Mouse (Mus musculus) liver, embryonic 15.5 days (tissue): ENCODE results near the gene Rnasek. TPM values are rescaled to one million over a fixed set of nuclear protein-coding genes. Genes with fewer than 3 reads are reported as not detected.

Source experiments
- ATAC-seq: fragments of 200-750 bp; cut with Nextera tagmentation; 2 replicates; pipeline ENCODE4 v1.8.0; 2017; ENCODE audit warnings: moderate number of reproducible peaks, mild to moderate bottlenecking, moderate library complexity; ENCODE audit not compliant: insufficient read depth
- H3K27ac ChIP-seq: fragments of 300-500 bp; sonication (generic); replicated peaks from 2 replicates; pipeline ENCODE4 v1.5.1; 2015; ENCODE audit warnings: mild to moderate bottlenecking, inconsistent platforms
- H3K27me3 ChIP-seq: fragments of 300-500 bp; sonication (generic); 2 replicates; pipeline ENCODE4 v1.6.1; 2015; ENCODE audit warnings: mild to moderate bottlenecking, inconsistent platforms
- H3K36me3 ChIP-seq: fragments of 300-500 bp; sonication (generic); replicated peaks from 2 replicates; pipeline ENCODE4 v1.6.1; 2015; ENCODE audit warnings: moderate library complexity, mild to moderate bottlenecking, inconsistent platforms
- H3K4me1 ChIP-seq: fragments of 300-500 bp; sonication (generic); replicated peaks from 2 replicates; pipeline ENCODE4 v1.6.1; 2015; ENCODE audit warnings: inconsistent platforms
- H3K4me2 ChIP-seq: fragments of 300-500 bp; sonication (generic); 2 replicates; pipeline ENCODE4 v1.6.1; 2015; ENCODE audit warnings: moderate library complexity, mild to moderate bottlenecking, inconsistent platforms
- H3K4me3 ChIP-seq: fragments of 300-500 bp; sonication (generic); replicated peaks from 2 replicates; pipeline ENCODE4 v1.5.1; 2015; ENCODE audit warnings: mild to moderate bottlenecking, inconsistent platforms
- H3K9ac ChIP-seq: fragments of 300-500 bp; sonication (generic); 2 replicates; pipeline ENCODE4 v1.6.1; 2015; ENCODE audit warnings: moderate library complexity, mild to moderate bottlenecking, inconsistent platforms
- H3K9me3 ChIP-seq: fragments of 300-500 bp; sonication (generic); replicated peaks from 2 replicates; pipeline ENCODE4 v1.6.1; 2016; ENCODE audit warnings: inconsistent platforms
- WGBS: fragments of 180-500 bp; shearing (Covaris S2); methylation state at CpG from one replicate; pipeline ENCODE4 v1.1.7; 2015; ENCODE audit warnings: mixed read lengths; ENCODE audit not compliant: insufficient replicate concordance; 5-methylcytosine and 5-hydroxymethylcytosine counted together
- polyA plus RNA-seq: library from polyadenylated mRNA; unstranded; fragments of >200 nt; fragmentation: Nextera tagmentation; extraction: Ambion mirVana; gene quantifications from 2 replicates; pipeline ENCODE4 v1.2.1, GENCODE M21; 2015

Gene Rnasek
- polyA plus RNA-seq, 1 experiment from 2014 or later, result 146 TPM

GRCm38 (mm10) chr11:70235254-70235900 is 4.3 kb downstream of the Rnasek start:
- WGBS, result 88% methylated on average over 12 of the region's 12 CpGs
- Histone ChIP-seq H3K9me3 (no peaks in the 10 kb centered on the region), H3K4me1 (peaks cover 61% of the 10 kb centered on the region), H3K36me3 (peaks cover 18% of the 10 kb centered on the region), H3K27ac (peak overlapping the region; percentile 52; the same call in 1 of the 2 replicates), H3K9ac (no peak overlapping the region), H3K4me3 (no peak overlapping the region), H3K27me3 (peaks cover 14% of the 10 kb centered on the region), H3K4me2 (0 out of 2 replicates have a peak overlapping the region, but pooled peaks have one; percentile 92)
- no peak for ATAC-seq

- Histone ChIP-seq H3K4me1 (peaks cover 66% of the 10 kb centered on the region), H3K27me3 (peaks cover 23% of the 10 kb centered on the region), H3K4me3 (no peak overlapping the region), H3K27ac (peak overlapping the region; percentile 52; the same call in 1 of the 2 replicates), H3K9ac (no peak overlapping the region), H3K9me3 (no peaks in the 10 kb centered on the region), H3K4me2 (no peak overlapping the region), H3K36me3 (peaks cover 18% of the 10 kb centered on the region)
- ATAC-seq, result no peak
- WGBS, result 25% methylated on average over 8 of the region's 8 CpGs
Observed at GRCm38 (mm10) chr11:70234497-70234896, 5.1 kb downstream of the Rnasek start.

DNA sequence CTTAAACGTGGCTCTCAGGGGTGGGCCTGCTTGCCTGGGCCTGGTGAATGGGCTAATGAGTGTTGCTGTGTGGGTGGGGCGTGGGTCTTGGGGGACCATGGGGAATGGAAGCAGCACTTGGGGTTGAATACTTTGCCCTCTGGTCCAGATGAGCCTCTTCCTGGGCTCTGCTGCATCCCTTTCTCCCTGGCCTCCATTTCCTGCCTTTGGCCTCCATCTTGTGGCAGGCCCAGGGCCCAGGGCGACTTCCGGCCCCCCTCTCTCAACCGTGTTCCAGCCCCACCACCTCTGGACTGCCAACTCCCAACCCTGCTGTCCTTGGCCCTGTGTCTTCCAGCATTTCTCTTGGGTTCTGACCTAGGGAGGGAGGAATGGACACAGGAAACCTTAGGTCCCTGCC is 5.6 kb downstream of the Rnasek start:
- Histone ChIP-seq H3K27ac (no peak overlapping the region), H3K4me3 (no peak overlapping the region), H3K9ac (no peak overlapping the region), H3K4me2 (no peak overlapping the region), H3K36me3 (peaks cover 18% of the 10 kb centered on the region), H3K4me1 (peaks cover 70% of the 10 kb centered on the region), H3K9me3 (no peaks in the 10 kb centered on the region), H3K27me3 (peaks cover 27% of the 10 kb centered on the region)
- no peak for ATAC-seq
- 56% methylated on average over 5 of the region's 5 CpGs for WGBS

GRCm38 (mm10) chr11:70233016-70233415 is 6.6 kb downstream of the Rnasek start:
- Histone ChIP-seq H3K36me3 (peaks cover 18% of the 10 kb centered on the region), H3K4me3 (no peak overlapping the region), H3K9me3 (no peaks in the 10 kb centered on the region), H3K27me3 (peaks cover 37% of the 10 kb centered on the region), H3K27ac (no peak overlapping the region), H3K4me1 (peaks cover 73% of the 10 kb centered on the region), H3K4me2 (no peak overlapping the region), H3K9ac (no peak overlapping the region)
- no peak for ATAC-seq
- 54% methylated on average over 8 of the region's 8 CpGs for WGBS

DNA sequence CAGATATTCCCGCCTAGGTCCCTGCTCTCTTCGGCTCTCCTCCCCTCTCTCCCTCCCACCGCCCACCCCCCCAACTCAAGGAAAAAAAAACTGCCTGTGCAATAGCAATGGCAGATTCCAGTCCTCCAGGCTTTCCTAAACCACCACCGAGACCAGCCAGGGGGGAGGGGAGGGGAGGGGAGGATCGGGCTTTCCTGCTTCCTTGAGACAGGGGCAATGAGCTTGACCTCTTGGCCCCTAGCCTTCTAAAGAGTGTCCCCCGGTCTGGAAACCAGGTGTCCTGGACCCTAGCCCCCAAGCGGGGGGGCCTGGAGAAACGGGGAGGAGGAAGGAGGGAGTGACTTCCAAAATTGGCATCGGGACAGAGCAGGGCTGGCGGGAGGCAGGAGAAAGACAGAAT is 7.1 kb downstream of the Rnasek start:
- H3K9me3 ChIP-seq, result no peaks in the 10 kb centered on the region
- H3K27ac ChIP-seq, result no peak overlapping the region
- peaks cover 77% of the 10 kb centered on the region for H3K4me1 ChIP-seq
- WGBS, result 17% methylated on average over 10 of the region's 10 CpGs
- peaks cover 42% of the 10 kb centered on the region for H3K27me3 ChIP-seq
- peaks cover 18% of the 10 kb centered on the region for H3K36me3 ChIP-seq
- peak overlapping the region; percentile 50 for H3K4me2 ChIP-seq
- no peak overlapping the region for H3K9ac ChIP-seq
- no peak for ATAC-seq
- H3K4me3 ChIP-seq, result peak overlapping the region; percentile 22; the same call in 1 of the 2 replicates

- Histone ChIP-seq H3K4me1 (peaks cover 78% of the 10 kb centered on the region), H3K4me3 (peak overlapping the region; percentile 55), H3K36me3 (peaks cover 9% of the 10 kb centered on the region), H3K4me2 (peak overlapping the region; percentile 89), H3K9me3 (no peaks in the 10 kb centered on the region), H3K9ac (0 out of 2 replicates have a peak overlapping the region, but pooled peaks have one; percentile 53), H3K27ac (no peak overlapping the region; the same call in 1 of the 2 replicates), H3K27me3 (peaks cover 62% of the 10 kb centered on the region)
- ATAC-seq, result peak; percentile 38
- 1% methylated on average over 32 of the region's 32 CpGs for WGBS
Observed at GRCm38 (mm10) chr11:70230239-70230727, 9.4 kb downstream of the Rnasek start.

- WGBS, result 2% methylated on average over 39 of the region's 39 CpGs
- Histone ChIP-seq H3K4me2 (peak within 1 kb of the TSS; percentile 89), H3K27me3 (peaks cover 67% of the 10 kb centered on the region), H3K36me3 (peaks cover under 1% of the 10 kb centered on the region; the same call in 1 of the 2 replicates), H3K27ac (peak within 1 kb of the TSS; percentile 68), H3K4me1 (peaks cover 78% of the 10 kb centered on the region), H3K9ac (peak within 1 kb of the TSS; percentile 53), H3K4me3 (peak within 1 kb of the TSS; percentile 55), H3K9me3 (no peaks in the 10 kb centered on the region)
- peak; percentile 8; the same call in 1 of the 2 replicates for ATAC-seq
Observed at GRCm38 (mm10) chr11:70229260-70230010, 10.2 kb downstream of the Rnasek start, which contains the start of gene Bcl6b. Gene Bcl6b (minus strand): TSS chr11:70229798.

DNA sequence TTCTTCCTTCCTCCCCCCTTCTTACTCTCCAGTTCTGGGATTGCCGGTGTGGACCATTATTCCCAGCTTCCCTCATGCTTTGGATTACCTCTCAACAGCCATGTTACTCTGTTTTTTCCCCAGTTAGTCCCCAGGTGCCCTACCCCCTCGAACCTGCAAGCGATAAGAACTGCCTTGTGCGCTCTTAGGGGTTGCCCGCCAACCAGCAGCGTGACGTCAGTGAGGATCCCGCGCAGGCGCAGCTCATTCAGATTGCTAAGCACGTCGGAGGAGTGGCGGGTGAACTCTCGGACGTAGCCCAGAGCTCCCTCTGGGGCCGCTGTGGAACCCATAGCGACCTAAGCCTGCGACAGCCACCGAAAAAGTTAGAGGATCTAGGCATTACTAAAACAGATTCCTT is 10.8 kb downstream of the Rnasek start:
- ATAC-seq, result peak; percentile 80
- peaks cover 78% of the 10 kb centered on the region for H3K4me1 ChIP-seq
- H3K27me3 ChIP-seq, result peaks cover 67% of the 10 kb centered on the region
- peak overlapping the region; percentile 55 for H3K4me3 ChIP-seq
- H3K9ac ChIP-seq, result peak overlapping the region; percentile 53
- H3K4me2 ChIP-seq, result peak overlapping the region; percentile 89
- H3K27ac ChIP-seq, result peak overlapping the region; percentile 68
- WGBS, result 1% methylated on average over 19 of the region's 19 CpGs
- H3K9me3 ChIP-seq, result no peaks in the 10 kb centered on the region
- no peaks in the 10 kb centered on the region for H3K36me3 ChIP-seq

DNA sequence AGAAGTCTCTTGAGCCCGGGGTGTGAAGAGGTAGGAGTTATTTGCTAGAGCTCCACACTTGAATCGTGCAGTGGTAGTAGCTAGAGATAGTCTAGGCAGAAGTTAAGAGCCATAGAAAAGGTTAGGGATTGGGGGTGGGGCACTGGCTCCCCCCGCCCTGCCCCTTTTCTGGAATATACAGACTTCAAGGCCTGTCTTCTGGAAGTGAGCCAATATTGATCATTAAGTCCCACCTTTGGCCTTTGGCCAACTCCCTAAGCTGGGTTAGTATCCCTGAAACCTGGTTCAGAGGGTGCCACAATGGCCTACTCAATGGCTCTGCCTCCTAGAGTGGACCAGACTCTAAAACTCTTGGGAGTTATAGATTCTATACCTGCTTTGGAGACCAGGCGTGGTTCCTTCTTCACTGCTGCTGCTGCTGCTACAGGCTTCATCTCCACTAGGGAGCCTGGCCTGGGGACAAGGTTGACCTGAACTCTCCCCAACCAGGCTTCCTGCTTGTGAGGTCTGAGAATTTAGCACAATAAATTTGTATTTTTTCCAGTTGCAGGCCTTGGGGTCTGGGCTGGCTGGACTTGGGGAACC is 11.9 kb downstream of the Rnasek start:
- no peaks in the 10 kb centered on the region for H3K9me3 ChIP-seq
- H3K9ac ChIP-seq, result 0 out of 2 replicates have a peak overlapping the region, but pooled peaks have one; percentile 53
- no peaks in the 10 kb centered on the region for H3K36me3 ChIP-seq
- no peak overlapping the region for H3K4me3 ChIP-seq
- peak overlapping the region; percentile 46; the same call in 1 of the 2 replicates for H3K27ac ChIP-seq
- ATAC-seq, result no peak
- H3K4me2 ChIP-seq, result peak overlapping the region; percentile 89
- peaks cover 67% of the 10 kb centered on the region for H3K27me3 ChIP-seq
- H3K4me1 ChIP-seq, result peaks cover 83% of the 10 kb centered on the region
- WGBS, result 66% methylated on average over 4 of the region's 4 CpGs

DNA sequence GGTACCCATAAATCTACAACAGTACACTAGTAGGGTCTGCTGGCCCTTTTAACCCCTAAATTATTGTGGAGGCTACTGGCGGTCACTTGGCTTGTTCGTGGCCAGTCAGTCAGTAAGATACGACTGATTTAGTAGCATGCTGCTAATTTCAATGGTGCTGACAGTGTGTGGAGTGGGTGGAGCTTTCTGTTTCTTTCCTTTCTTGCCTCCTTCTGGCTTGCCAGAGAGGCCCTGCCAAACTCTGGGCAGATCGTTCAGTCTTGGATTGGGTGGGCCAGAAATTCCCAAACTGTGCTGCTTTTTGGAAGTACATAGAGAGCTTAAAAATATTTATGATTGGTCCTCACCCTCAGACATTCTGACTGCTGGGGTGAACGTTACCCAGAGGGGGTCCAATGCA is 12.5 kb downstream of the Rnasek start:
- Histone ChIP-seq H3K9ac (0 out of 2 replicates have a peak overlapping the region, but pooled peaks have one; percentile 0), H3K9me3 (no peaks in the 10 kb centered on the region), H3K4me3 (peak overlapping the region; percentile 24; the same call in 1 of the 2 replicates), H3K4me1 (peaks cover 89% of the 10 kb centered on the region), H3K27ac (peak overlapping the region; percentile 46; the same call in 1 of the 2 replicates), H3K27me3 (peaks cover 61% of the 10 kb centered on the region), H3K36me3 (no peaks in the 10 kb centered on the region), H3K4me2 (peak overlapping the region; percentile 89)
- no peak for ATAC-seq
- 41% methylated on average over 5 of the region's 5 CpGs for WGBS
